Mouse (Mus musculus): ENCODE measurements around the gene Padi6. TPM values are rescaled to one million over a fixed set of nuclear protein-coding genes. Genes with fewer than 3 reads are reported as not detected.

Padi6 gene
- total RNA-seq, 2 experiments from 2014 or later = not detected

- DNase-seq (ENCODE audit: low spot score in 2 of 2) = no peak
- Histone ChIP-seq H3K27ac (no peak within 1 kb of the TSS), H3K4me3 (no peak within 1 kb of the TSS)
- TF ChIP-seq CTCF (conservative IDR thresholded peaks at IDR 0.05) = no peak
Observed at GRCm38 (mm10) chr4:140774025-140774800, 31.8 kb upstream of the Padi6 start, which contains the start of gene Padi4. Gene Padi4 (minus strand): TSS chr4:140774236.

GRCm38 (mm10) chr4:140771091-140771490 lies 28.6 kb upstream of the Padi6 start:
- DNase-seq (ENCODE audit: low spot score in 2 of 2) = no peak
- Histone ChIP-seq H3K4me3 (no peak overlapping the region), H3K27ac (no peak overlapping the region)
- no peak for TF ChIP-seq CTCF (conservative IDR thresholded peaks at IDR 0.05)

GRCm38 (mm10) chr4:140770433-140770832 lies 28.0 kb upstream of the Padi6 start:
- no peak for DNase-seq (ENCODE audit: low spot score in 2 of 2)
- no peak for TF ChIP-seq CTCF (conservative IDR thresholded peaks at IDR 0.05)
- Histone ChIP-seq H3K27ac (no peak overlapping the region), H3K4me3 (peak overlapping the region; percentile 31; the same call in 1 of the 2 replicates)

- H3K27ac ChIP-seq = no peak overlapping the region
- no peak overlapping the region for H3K4me3 ChIP-seq
- no peak for DNase-seq (ENCODE audit: low spot score in 2 of 2)
- TF ChIP-seq CTCF (conservative IDR thresholded peaks at IDR 0.05) = no peak
Observed at GRCm38 (mm10) chr4:140768973-140769372, 26.5 kb upstream of the Padi6 start.

- no peak for DNase-seq (ENCODE audit: low spot score in 2 of 2)
- H3K4me3 ChIP-seq = no peak overlapping the region
- H3K27ac ChIP-seq = no peak overlapping the region
- TF ChIP-seq CTCF (conservative IDR thresholded peaks at IDR 0.05) = no peak
Observed at GRCm38 (mm10) chr4:140765936-140766335, 23.5 kb upstream of the Padi6 start.

- peak in 1 of 2 experiments; percentile 25 for DNase-seq (ENCODE audit: low spot score in 2 of 2)
- Histone ChIP-seq H3K27ac (no peak overlapping the region), H3K4me3 (no peak overlapping the region)
- TF ChIP-seq CTCF (conservative IDR thresholded peaks at IDR 0.05) = peak; percentile 78
Observed at GRCm38 (mm10) chr4:140763158-140763557, 20.7 kb upstream of the Padi6 start.

- H3K27ac ChIP-seq = no peak overlapping the region
- no peak overlapping the region for H3K4me3 ChIP-seq
- DNase-seq (ENCODE audit: low spot score in 2 of 2) = no peak
- no peak for TF ChIP-seq CTCF (conservative IDR thresholded peaks at IDR 0.05)
Observed at GRCm38 (mm10) chr4:140761601-140762000, 19.2 kb upstream of the Padi6 start.

- DNase-seq (ENCODE audit: low spot score in 2 of 2) = no peak
- TF ChIP-seq CTCF (conservative IDR thresholded peaks at IDR 0.05) = no peak
- Histone ChIP-seq H3K27ac (no peak overlapping the region), H3K4me3 (no peak overlapping the region)
Observed at GRCm38 (mm10) chr4:140755811-140756210, 13.4 kb upstream of the Padi6 start.

- H3K4me3 ChIP-seq = no peak overlapping the region
- H3K27ac ChIP-seq = no peak overlapping the region
- no peak for TF ChIP-seq CTCF (conservative IDR thresholded peaks at IDR 0.05)
- no peak for DNase-seq (ENCODE audit: low spot score in 2 of 2)
Observed at GRCm38 (mm10) chr4:140753366-140753765, 10.9 kb upstream of the Padi6 start.

GRCm38 (mm10) chr4:140750328-140750727 lies 7.9 kb upstream of the Padi6 start:
- H3K27ac ChIP-seq = no peak overlapping the region
- DNase-seq (ENCODE audit: low spot score in 2 of 2) = no peak
- TF ChIP-seq CTCF (conservative IDR thresholded peaks at IDR 0.05) = no peak
- H3K4me3 ChIP-seq = no peak overlapping the region; the same call in 1 of the 2 replicates

- DNase-seq (ENCODE audit: low spot score in 2 of 2) = no peak
- no peak overlapping the region for H3K27ac ChIP-seq
- no peak overlapping the region for H3K4me3 ChIP-seq
- no peak for TF ChIP-seq CTCF (conservative IDR thresholded peaks at IDR 0.05)
Observed at GRCm38 (mm10) chr4:140747978-140748377, 5.5 kb upstream of the Padi6 start.

- TF ChIP-seq CTCF (conservative IDR thresholded peaks at IDR 0.05) = peak; percentile 77
- Histone ChIP-seq H3K27ac (no peak overlapping the region), H3K4me3 (no peak overlapping the region)
- DNase-seq (ENCODE audit: low spot score in 2 of 2) = peak; percentile 41 to 73
Observed at GRCm38 (mm10) chr4:140744654-140745053, 2.2 kb upstream of the Padi6 start.

- H3K4me3 ChIP-seq = no peak overlapping the region
- TF ChIP-seq CTCF (conservative IDR thresholded peaks at IDR 0.05) = no peak
- H3K27ac ChIP-seq = no peak overlapping the region
- no peak for DNase-seq (ENCODE audit: low spot score in 2 of 2)
Observed at GRCm38 (mm10) chr4:140743086-140743485, 643 bp upstream of the Padi6 start.

- TF ChIP-seq CTCF (conservative IDR thresholded peaks at IDR 0.05) = no peak
- DNase-seq (ENCODE audit: low spot score in 2 of 2) = no peak
Observed at GRCm38 (mm10) chr4:140741401-140741800, 1.0 kb downstream of the Padi6 start.

More at GRCm38 (mm10) chr4:140741401-140741800, 1.0 kb downstream of the Padi6 start:
- no peak overlapping the region for H3K4me3 ChIP-seq
- no peak overlapping the region for H3K27ac ChIP-seq
